Mouse (Mus musculus) cortical plate, adult 2 months (tissue): ENCODE measurements around the gene Tnpo2.

Source experiments
- CTCF ChIP-seq: fragments of 200-500 bp; IDR thresholded peaks from 2 replicates; pipeline ENCODE4 v1.5.1; 2011; ENCODE audit warnings: mild to moderate bottlenecking, control low read depth, low read length; ENCODE audit not compliant: insufficient read depth; ENCODE audit errors: extremely low read depth
- POLR2A ChIP-seq: fragments of 200-500 bp; IDR thresholded peaks from 2 replicates; pipeline ENCODE4 v1.6.1; 2011; ENCODE audit warnings: mild to moderate bottlenecking, low read length, control low read depth; ENCODE audit not compliant: insufficient read depth; ENCODE audit errors: extremely low read depth

- no peak for TF ChIP-seq CTCF
- TF ChIP-seq POLR2A = no peak
Observed at GRCm38 (mm10) chr8:85017209-85017608, 19.5 kb upstream of the Tnpo2 start.
